Mouse (Mus musculus) adipocyte (in vitro differentiated cells): ENCODE results near the gene Cnih3.

Source experiments
- DNase-seq: peaks from one replicate; pipeline ENCODE4 v3.0.0-alpha.2; 2016; ENCODE audit warnings: low spot score

Gene Cnih3

GRCm38 (mm10) chr1:181352367-181353199, at the start of gene Cnih3:
Cnih3 (plus strand) TSS chr1:181352628.
- no peak for DNase-seq

- peak; percentile 75 for DNase-seq
Observed at GRCm38 (mm10) chr1:181307981-181308380, 44.4 kb upstream of the Cnih3 start.

GRCm38 (mm10) chr1:181310712-181311111, 41.7 kb upstream of the Cnih3 start:
- DNase-seq: no peak

GRCm38 (mm10) chr1:181312115-181313045, 40.0 kb upstream of the Cnih3 start:
- DNase-seq: no peak

- no peak for DNase-seq
Observed at GRCm38 (mm10) chr1:181313046-181313415, 39.4 kb upstream of the Cnih3 start.

GRCm38 (mm10) chr1:181314301-181314700, 38.1 kb upstream of the Cnih3 start:
- no peak for DNase-seq

- DNase-seq: no peak
Observed at GRCm38 (mm10) chr1:181315350-181315749, 37.1 kb upstream of the Cnih3 start.

- no peak for DNase-seq
Observed at GRCm38 (mm10) chr1:181316571-181316970, 35.9 kb upstream of the Cnih3 start.

GRCm38 (mm10) chr1:181319466-181319865, 33.0 kb upstream of the Cnih3 start:
- DNase-seq: no peak

- DNase-seq: no peak
Observed at GRCm38 (mm10) chr1:181321149-181321548, 31.3 kb upstream of the Cnih3 start.

- no peak for DNase-seq
Observed at GRCm38 (mm10) chr1:181323134-181323533, 29.3 kb upstream of the Cnih3 start.

GRCm38 (mm10) chr1:181327137-181327536, 25.3 kb upstream of the Cnih3 start:
- DNase-seq: no peak

GRCm38 (mm10) chr1:181327636-181328420, 24.6 kb upstream of the Cnih3 start:
- no peak for DNase-seq

- DNase-seq: no peak
Observed at GRCm38 (mm10) chr1:181329110-181329509, 23.3 kb upstream of the Cnih3 start.

- no peak for DNase-seq
Observed at GRCm38 (mm10) chr1:181332597-181332996, 19.8 kb upstream of the Cnih3 start.

GRCm38 (mm10) chr1:181334329-181335018, 18.0 kb upstream of the Cnih3 start:
- DNase-seq: no peak

- no peak for DNase-seq
Observed at GRCm38 (mm10) chr1:181335019-181335365, 17.4 kb upstream of the Cnih3 start.

- DNase-seq: peak; percentile 20
Observed at GRCm38 (mm10) chr1:181335388-181335787, 17.0 kb upstream of the Cnih3 start.

GRCm38 (mm10) chr1:181336857-181337256, 15.6 kb upstream of the Cnih3 start:
- DNase-seq: no peak

GRCm38 (mm10) chr1:181339106-181339505, 13.3 kb upstream of the Cnih3 start:
- DNase-seq: no peak

GRCm38 (mm10) chr1:181345547-181345946, 6.9 kb upstream of the Cnih3 start:
- DNase-seq: no peak

- no peak for DNase-seq
Observed at GRCm38 (mm10) chr1:181352043-181352366, 423 bp upstream of the Cnih3 start.
